ENCODE assay signal across 13 mouse cellular contexts in the genomic region with DNA sequence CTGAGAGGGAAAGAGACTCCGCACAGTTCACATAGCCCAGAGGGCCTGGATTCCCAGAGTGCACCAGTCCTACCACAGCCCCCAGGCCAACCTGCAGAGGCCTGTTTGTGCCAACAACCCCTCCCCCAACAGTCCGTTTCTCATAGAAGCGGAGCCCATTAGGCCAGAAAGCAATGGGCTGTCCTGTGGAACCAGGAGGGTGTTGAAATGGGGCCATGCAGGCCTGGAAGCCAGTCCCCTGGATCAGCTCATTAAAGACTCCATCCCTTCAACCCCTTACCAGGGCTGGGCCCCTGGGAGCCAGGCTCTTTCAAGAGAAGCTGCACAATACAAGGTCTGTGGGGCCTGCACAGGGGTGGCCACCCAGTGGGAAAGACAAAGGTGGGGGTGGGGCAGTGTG. TPM values are rescaled to one million over a fixed set of nuclear protein-coding genes. Genes with fewer than 3 reads are reported as not detected.
DNase-seq lines count a peak whose midpoint lies in the region; ATAC-seq lines count a peak whose summit lies in the region.
"Had no signal": no experiment of that assay in that cellular context is flagged by ENCODE, and none has a peak within 500 bp of the region (broad histone marks: within the 10 kb centered on the region; RNA-seq: fewer than 3 reads in every experiment).

No protein-coding gene starts in this region.

- peaks cover 9% of the 10 kb centered on the region; the same call in 1 of the 2 replicates for H3K36me3 ChIP-seq in embryonic facial prominence, embryonic 12.5 days
- H3K36me3 ChIP-seq in hindbrain, embryonic 14.5 days (replicated peaks; ENCODE audit: control insufficient read depth, insufficient read depth) = peaks cover 83% of the 10 kb centered on the region
- H3K36me3 ChIP-seq in midbrain, embryonic 12.5 days = peaks cover 65% of the 10 kb centered on the region
- H3K36me3 ChIP-seq: heart, embryonic 15.5 days had no signal

- H3K4me1 ChIP-seq in embryonic facial prominence, embryonic 12.5 days = 0 out of 2 replicates have a peak, but pooled peaks cover 4% of the 10 kb centered on the region
- peaks cover 14% of the 10 kb centered on the region; the same call in 1 of the 2 replicates for H3K4me1 ChIP-seq in hindbrain, embryonic 14.5 days (replicated peaks; ENCODE audit: control insufficient read depth, insufficient read depth, low read length)
- peaks cover 22% of the 10 kb centered on the region for H3K4me1 ChIP-seq in midbrain, embryonic 12.5 days

- no peak for ATAC-seq in cerebellum, adult (ENCODE audit: insufficient number of reproducible peaks, low FRiP score, low TSS enrichment)
- ATAC-seq in embryonic facial prominence, embryonic 12.5 days (ENCODE audit: insufficient number of reproducible peaks, insufficient read depth, low FRiP score, low TSS enrichment) = peak; percentile 61; the same call in 1 of the 2 replicates
- ATAC-seq in hindbrain, embryonic 14.5 days (ENCODE audit: low FRiP score) = peak; percentile 66
- peak; percentile 72 for ATAC-seq in midbrain, embryonic 12.5 days (ENCODE audit: low FRiP score, low read depth)

- peak; percentile 40 to 49 for DNase-seq in cerebellum, postnatal 14 days
- DNase-seq in hindbrain, embryonic 14.5 days (ENCODE audit: low spot score) = no peak
- DNase-seq in lung, postnatal 10 days = no peak
- DNase-seq in ovary, postnatal 10 days (ENCODE audit: low spot score) = no peak
- no peak for DNase-seq in spleen, postnatal 14 days (ENCODE audit: low spot score in 2 of 2)
- DNase-seq: cerebellum, adult 9-11 months; kidney, adult 2 months had no signal

- H3K27ac ChIP-seq in embryonic facial prominence, embryonic 12.5 days = no peak overlapping the region
- H3K27ac ChIP-seq in hindbrain, embryonic 14.5 days = peak overlapping the region; percentile 55
- H3K27ac ChIP-seq in midbrain, embryonic 12.5 days (replicated peaks) = peak overlapping the region; percentile 56
- H3K27ac ChIP-seq: heart, embryonic 15.5 days had no signal

- H3K9me3 ChIP-seq in embryonic facial prominence, embryonic 12.5 days = no peaks in the 10 kb centered on the region
- H3K9me3 ChIP-seq in hindbrain, embryonic 14.5 days (ENCODE audit: control insufficient read depth, low read length) = no peaks in the 10 kb centered on the region
- no peaks in the 10 kb centered on the region for H3K9me3 ChIP-seq in midbrain, embryonic 12.5 days
- H3K9me3 ChIP-seq: heart, embryonic 15.5 days had no signal

- WGBS in embryonic facial prominence, embryonic 12.5 days = 68% methylated on average over 3 of the region's 3 CpGs
- WGBS in hindbrain, embryonic 14.5 days = 19% methylated on average over 3 of the region's 3 CpGs
- WGBS in midbrain, embryonic 12.5 days = 58% methylated on average over 3 of the region's 3 CpGs

- H3K4me3 ChIP-seq in embryonic facial prominence, embryonic 12.5 days = no peak overlapping the region
- H3K4me3 ChIP-seq in hindbrain, embryonic 14.5 days (replicated peaks; ENCODE audit: low read length) = no peak overlapping the region
- H3K4me3 ChIP-seq in midbrain, embryonic 12.5 days = no peak overlapping the region
- H3K4me3 ChIP-seq: heart, embryonic 15.5 days had no signal

- H3K4me2 ChIP-seq in embryonic facial prominence, embryonic 12.5 days (replicated peaks) = no peak overlapping the region
- no peak overlapping the region for H3K4me2 ChIP-seq in hindbrain, embryonic 14.5 days (replicated peaks)
- H3K4me2 ChIP-seq in midbrain, embryonic 12.5 days (replicated peaks) = no peak overlapping the region; the same call in 1 of the 2 replicates
- H3K4me2 ChIP-seq: heart, embryonic 15.5 days had no signal

- no peak overlapping the region for H3K9ac ChIP-seq in embryonic facial prominence, embryonic 12.5 days
- no peak overlapping the region for H3K9ac ChIP-seq in hindbrain, embryonic 14.5 days
- 0 out of 2 replicates have a peak overlapping the region, but pooled peaks have one; percentile 6 for H3K9ac ChIP-seq in midbrain, embryonic 12.5 days (replicated peaks)
- H3K9ac ChIP-seq: heart, embryonic 15.5 days had no signal

- no peaks in the 10 kb centered on the region for H3K27me3 ChIP-seq in embryonic facial prominence, embryonic 12.5 days
- no peaks in the 10 kb centered on the region for H3K27me3 ChIP-seq in hindbrain, embryonic 14.5 days (ENCODE audit: control insufficient read depth, insufficient read depth, low read length)
- H3K27me3 ChIP-seq in midbrain, embryonic 12.5 days = no peaks in the 10 kb centered on the region
- H3K27me3 ChIP-seq: heart, embryonic 15.5 days had no signal

RNA-seq across cellular contexts. Expression of a gene that starts 22.1 kb away (rescaled TPM):
- 31.4 and 34.4 TPM in 2 replicates for polyA plus RNA-seq in embryonic facial prominence, embryonic 12.5 days (2016; fragmentation: Nextera tagmentation; extraction: Ambion mirVana)
- 395 and 421 TPM in 2 replicates for polyA plus RNA-seq in hindbrain, embryonic 14.5 days (2014; fragmentation: Nextera tagmentation; extraction: Ambion mirVana)
- 125 and 126 TPM in 2 replicates for polyA plus RNA-seq in midbrain, embryonic 12.5 days (2016; fragmentation: Nextera tagmentation; extraction: Ambion mirVana)

RNA-seq across cellular contexts. Expression of a gene that starts 55.4 kb away (rescaled TPM):
- polyA plus RNA-seq in embryonic facial prominence, embryonic 12.5 days (2016; fragmentation: Nextera tagmentation; extraction: Ambion mirVana) = not detected in 2 replicates
- not detected in 2 replicates for polyA plus RNA-seq in hindbrain, embryonic 14.5 days (2014; fragmentation: Nextera tagmentation; extraction: Ambion mirVana)
- not detected in 2 replicates for polyA plus RNA-seq in midbrain, embryonic 12.5 days (2016; fragmentation: Nextera tagmentation; extraction: Ambion mirVana)
- polyA plus RNA-seq: heart, embryonic 15.5 days; lung, embryonic 16.5 days; stomach, embryonic 14.5 days had no signal

Comparison
In these comparisons a context has a peak if more than half of its experiments do, and no peak if none do; other contexts are left out.
1. DNase-seq: peak in cerebellum, postnatal 14 days (2 of 2); none in hindbrain, embryonic 14.5 days (single experiment), lung, postnatal 10 days (single experiment), ovary, postnatal 10 days (single experiment) and spleen, postnatal 14 days (0 of 2).